Mouse (Mus musculus): ENCODE results near the gene Bhmt2. TPM values are rescaled to one million over a fixed set of nuclear protein-coding genes. Genes with fewer than 3 reads are reported as not detected.

Gene Bhmt2
- polyA plus RNA-seq, 2 experiments: 0.06 TPM; not detected in 1

DNA sequence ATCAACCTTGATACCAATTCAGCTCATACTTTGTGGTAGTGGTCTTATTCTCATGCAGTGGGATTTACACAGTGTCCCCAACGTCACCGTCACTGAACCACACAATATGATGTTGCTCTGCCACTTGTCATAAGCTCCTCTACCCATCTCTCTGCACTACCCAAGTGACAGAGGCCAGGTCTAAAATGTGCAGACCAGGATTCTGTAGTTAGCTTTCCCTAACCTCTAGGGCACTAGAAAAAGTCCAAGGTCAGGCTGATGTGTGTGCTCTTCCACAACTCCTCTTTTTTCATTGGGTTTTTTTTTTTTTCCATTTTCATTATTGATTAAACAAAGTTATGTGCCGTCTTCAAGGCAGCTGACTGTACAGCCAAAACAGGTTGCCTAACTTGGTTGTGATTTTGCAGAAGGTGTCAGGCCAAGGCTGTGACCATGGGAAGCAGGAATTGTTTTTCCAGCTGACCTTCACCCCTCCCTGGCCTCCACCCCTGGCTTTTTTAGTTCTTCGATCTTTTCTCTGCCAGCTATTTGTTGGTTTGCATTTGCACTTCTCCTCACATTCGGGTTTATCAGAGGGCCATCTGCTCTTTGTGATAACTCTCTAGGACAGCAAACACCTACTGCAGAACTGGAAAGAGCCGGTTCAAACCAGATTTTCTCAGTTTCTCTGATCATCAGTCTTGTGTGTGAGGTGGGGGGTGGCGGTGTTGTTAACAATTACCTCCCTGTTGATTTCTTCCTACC lies 25.5 kb downstream of the Bhmt2 start:
- Histone ChIP-seq H3K36me3 (ENCODE audit: control insufficient read depth, insufficient read depth, low read length) (no peaks in the 10 kb centered on the region), H3K27me3 (ENCODE audit: control insufficient read depth, insufficient read depth, low read length) (no peaks in the 10 kb centered on the region), H3K9me3 (ENCODE audit: control insufficient read depth, low read length) (no peaks in the 10 kb centered on the region), H3K4me2 (replicated peaks; ENCODE audit: low read depth, low read length, severe bottlenecking) (no peak overlapping the region), H3K4me1 (ENCODE audit: control insufficient read depth, insufficient read depth, low read length) (no peaks in the 10 kb centered on the region), H3K4me3 (replicated peaks; ENCODE audit: low read length) (no peak overlapping the region), H3K27ac (replicated peaks; ENCODE audit: low read depth, low read length) (no peak overlapping the region), H3K9ac (ENCODE audit: low read depth, low read length, severe bottlenecking) (no peak overlapping the region)
- no peak for TF ChIP-seq POLR2A (IDR thresholded peaks at IDR 0.05; ENCODE audit: borderline replicate concordance, extremely low read depth, insufficient read depth, insufficient read length)
- DNase-seq (ENCODE audit: low spot score): no peak
- 78% methylated on average over 7 of the region's 7 CpGs for WGBS
- ATAC-seq (ENCODE audit: low FRiP score, low read depth): no peak

DNA sequence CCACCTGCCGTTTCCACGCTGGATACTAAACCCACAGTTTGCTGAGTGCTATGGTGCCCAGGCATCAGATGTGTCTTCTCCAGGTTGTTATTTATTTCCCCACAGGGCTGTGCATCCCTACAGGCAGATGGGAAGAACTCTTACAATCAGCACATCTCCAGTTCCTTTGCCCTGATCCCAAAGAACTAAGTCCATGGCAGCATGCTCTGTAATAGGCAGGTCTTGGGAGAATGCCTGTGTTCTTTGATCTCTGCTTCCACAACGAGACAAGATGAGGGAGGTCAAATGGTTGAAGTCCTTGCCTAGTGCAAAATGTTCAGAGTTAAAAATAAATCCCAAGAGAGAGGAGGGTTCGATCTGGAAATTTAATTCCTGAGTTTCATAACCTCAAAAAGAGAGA lies 34.5 kb downstream of the Bhmt2 start:
- 57% methylated on average over 4 of the region's 4 CpGs for WGBS
- no peaks in the 10 kb centered on the region for H3K9me3 ChIP-seq (ENCODE audit: control insufficient read depth, low read length)
- DNase-seq (ENCODE audit: low spot score): no peak
- H3K4me2 ChIP-seq (replicated peaks; ENCODE audit: low read depth, low read length, severe bottlenecking): no peak overlapping the region
- H3K27me3 ChIP-seq (ENCODE audit: control insufficient read depth, insufficient read depth, low read length): no peaks in the 10 kb centered on the region
- no peaks in the 10 kb centered on the region for H3K36me3 ChIP-seq (ENCODE audit: control insufficient read depth, insufficient read depth, low read length)
- H3K27ac ChIP-seq (replicated peaks; ENCODE audit: low read depth, low read length): no peak overlapping the region
- TF ChIP-seq POLR2A (IDR thresholded peaks at IDR 0.05; ENCODE audit: borderline replicate concordance, extremely low read depth, insufficient read depth, insufficient read length): no peak
- no peak for ATAC-seq (ENCODE audit: low FRiP score, low read depth)
- H3K4me3 ChIP-seq (replicated peaks; ENCODE audit: low read length): no peak overlapping the region
- H3K4me1 ChIP-seq (ENCODE audit: control insufficient read depth, insufficient read depth, low read length): no peaks in the 10 kb centered on the region
- H3K9ac ChIP-seq (ENCODE audit: low read depth, low read length, severe bottlenecking): no peak overlapping the region

DNA sequence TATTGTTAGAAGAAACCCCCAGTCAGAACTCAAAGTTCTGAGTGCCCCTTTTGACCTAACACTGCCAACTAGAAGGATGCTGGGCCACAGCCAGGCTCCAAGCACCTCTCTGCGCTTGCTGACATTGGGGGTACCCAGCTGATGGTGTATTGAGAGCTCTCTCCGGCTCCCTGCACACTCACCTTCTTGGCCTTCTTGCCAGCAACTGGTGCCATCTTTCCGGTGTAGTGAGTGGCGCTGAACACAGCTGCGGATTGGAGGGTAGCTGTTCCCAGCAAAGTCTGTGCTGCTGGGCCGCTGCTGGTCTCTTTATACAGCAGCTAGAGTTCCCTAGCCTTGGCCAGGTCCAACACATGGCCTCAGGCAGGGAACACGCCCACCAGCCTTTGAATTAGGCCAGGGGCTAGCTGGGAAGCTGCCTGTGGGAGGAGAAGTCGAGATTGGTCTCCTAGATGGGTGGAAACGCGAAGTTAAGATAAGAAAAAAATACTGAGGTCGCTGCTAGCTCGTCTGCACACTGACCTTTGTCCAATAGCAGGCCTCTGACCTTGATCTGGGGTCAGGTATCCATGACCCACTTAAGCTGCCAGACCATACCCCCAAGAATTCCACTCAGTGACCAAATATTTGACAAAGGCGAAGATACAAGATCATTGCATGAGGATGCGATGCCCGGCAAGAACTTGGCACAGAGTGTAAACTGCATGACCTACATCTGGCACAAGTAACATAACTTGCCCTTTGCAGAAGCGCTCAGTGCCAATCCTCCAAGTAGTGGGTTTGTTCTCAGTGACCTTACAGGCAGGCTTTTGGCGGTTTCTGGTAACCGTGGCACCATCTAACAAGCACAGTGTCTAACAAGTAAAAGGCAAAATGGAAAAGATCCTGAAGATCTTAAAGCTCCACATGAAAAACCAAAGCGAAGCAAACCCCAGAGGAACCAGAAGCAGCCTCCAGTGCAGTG lies 36.5 kb downstream of the Bhmt2 start, which contains the start of gene Bhmt:
Bhmt (minus strand) TSS at position 680 of the 964 bp plus-strand sequence.
- no peak within 1 kb of the TSS for H3K4me2 ChIP-seq (replicated peaks; ENCODE audit: low read depth, low read length, severe bottlenecking)
- no peak within 1 kb of the TSS for H3K4me3 ChIP-seq (replicated peaks; ENCODE audit: low read length)
- no peaks in the 10 kb centered on the region for H3K9me3 ChIP-seq (ENCODE audit: control insufficient read depth, low read length)
- H3K36me3 ChIP-seq (ENCODE audit: control insufficient read depth, insufficient read depth, low read length): no peaks in the 10 kb centered on the region
- DNase-seq (ENCODE audit: low spot score) (no peak), ATAC-seq (ENCODE audit: low FRiP score, low read depth) (no peak)
- no peaks in the 10 kb centered on the region for H3K27me3 ChIP-seq (ENCODE audit: control insufficient read depth, insufficient read depth, low read length)
- no peaks in the 10 kb centered on the region for H3K4me1 ChIP-seq (ENCODE audit: control insufficient read depth, insufficient read depth, low read length)
- TF ChIP-seq POLR2A (IDR thresholded peaks at IDR 0.05; ENCODE audit: borderline replicate concordance, extremely low read depth, insufficient read depth, insufficient read length): no peak
- no peak within 1 kb of the TSS for H3K27ac ChIP-seq (replicated peaks; ENCODE audit: low read depth, low read length)
- no peak within 1 kb of the TSS for H3K9ac ChIP-seq (ENCODE audit: low read depth, low read length, severe bottlenecking)
- 73% methylated on average over 19 of the region's 19 CpGs for WGBS

DNA sequence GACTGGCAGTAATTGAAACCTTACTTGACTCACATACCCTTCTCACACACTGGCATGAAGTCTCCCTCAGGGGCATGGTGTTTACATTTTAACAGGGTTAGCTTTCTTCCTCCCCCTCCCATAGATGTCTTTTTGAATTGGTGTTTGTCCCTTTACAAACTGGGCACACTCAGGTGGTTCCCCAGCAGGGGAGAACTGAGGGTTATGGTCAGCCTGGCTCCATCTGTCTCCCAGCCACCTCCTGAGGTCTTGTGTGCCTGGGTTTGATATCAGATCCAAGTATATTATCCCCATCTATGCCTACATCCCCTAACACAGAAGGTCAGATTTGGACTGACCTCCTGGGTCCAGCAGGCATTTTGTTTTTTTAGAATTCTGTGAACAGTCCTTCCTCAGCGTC lies 37.5 kb downstream of the Bhmt2 start:
- Histone ChIP-seq H3K27me3 (ENCODE audit: control insufficient read depth, insufficient read depth, low read length) (no peaks in the 10 kb centered on the region), H3K27ac (replicated peaks; ENCODE audit: low read depth, low read length) (no peak overlapping the region), H3K36me3 (ENCODE audit: control insufficient read depth, insufficient read depth, low read length) (no peaks in the 10 kb centered on the region), H3K4me2 (replicated peaks; ENCODE audit: low read depth, low read length, severe bottlenecking) (no peak overlapping the region), H3K9me3 (ENCODE audit: control insufficient read depth, low read length) (no peaks in the 10 kb centered on the region), H3K9ac (ENCODE audit: low read depth, low read length, severe bottlenecking) (no peak overlapping the region), H3K4me1 (ENCODE audit: control insufficient read depth, insufficient read depth, low read length) (no peaks in the 10 kb centered on the region), H3K4me3 (replicated peaks; ENCODE audit: low read length) (no peak overlapping the region)
- ATAC-seq (ENCODE audit: low FRiP score, low read depth): no peak
- DNase-seq (ENCODE audit: low spot score): no peak
- no peak for TF ChIP-seq POLR2A (IDR thresholded peaks at IDR 0.05; ENCODE audit: borderline replicate concordance, extremely low read depth, insufficient read depth, insufficient read length)
- 75% methylated on average over 1 of the region's 1 CpGs for WGBS

DNA sequence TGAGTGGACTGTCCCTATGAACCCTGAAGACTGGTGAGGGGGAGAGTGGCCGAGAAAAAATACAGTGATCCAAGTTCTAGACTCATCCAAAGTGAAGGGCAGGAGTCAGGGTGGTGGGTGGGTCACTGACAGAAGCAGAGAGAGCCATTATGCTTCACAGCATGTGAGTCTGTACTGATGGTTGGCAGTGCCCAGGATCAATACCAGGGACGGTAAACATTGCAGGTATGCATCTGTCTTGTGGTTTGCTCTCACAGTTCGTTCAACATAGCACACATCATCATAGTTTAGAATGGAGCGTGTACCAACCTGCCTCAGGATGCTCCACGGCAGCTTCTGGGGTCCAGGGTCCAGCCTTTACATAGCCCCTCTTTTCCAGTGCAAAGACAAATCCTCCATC lies 41.2 kb downstream of the Bhmt2 start:
- ATAC-seq (ENCODE audit: low FRiP score, low read depth): no peak
- H3K4me1 ChIP-seq (ENCODE audit: control insufficient read depth, insufficient read depth, low read length): no peaks in the 10 kb centered on the region
- no peak overlapping the region for H3K4me2 ChIP-seq (replicated peaks; ENCODE audit: low read depth, low read length, severe bottlenecking)
- H3K27ac ChIP-seq (replicated peaks; ENCODE audit: low read depth, low read length): no peak overlapping the region
- no peak for DNase-seq (ENCODE audit: low spot score)
- 84% methylated on average over 5 of the region's 5 CpGs for WGBS
- no peak overlapping the region for H3K9ac ChIP-seq (ENCODE audit: low read depth, low read length, severe bottlenecking)
- H3K4me3 ChIP-seq (replicated peaks; ENCODE audit: low read length): no peak overlapping the region
- TF ChIP-seq POLR2A (IDR thresholded peaks at IDR 0.05; ENCODE audit: borderline replicate concordance, extremely low read depth, insufficient read depth, insufficient read length): no peak
- no peaks in the 10 kb centered on the region for H3K36me3 ChIP-seq (ENCODE audit: control insufficient read depth, insufficient read depth, low read length)
- no peaks in the 10 kb centered on the region for H3K27me3 ChIP-seq (ENCODE audit: control insufficient read depth, insufficient read depth, low read length)
- no peaks in the 10 kb centered on the region for H3K9me3 ChIP-seq (ENCODE audit: control insufficient read depth, low read length)
